Comparison of ENCODE assay signal across 10 mouse cellular contexts in the genomic region with DNA sequence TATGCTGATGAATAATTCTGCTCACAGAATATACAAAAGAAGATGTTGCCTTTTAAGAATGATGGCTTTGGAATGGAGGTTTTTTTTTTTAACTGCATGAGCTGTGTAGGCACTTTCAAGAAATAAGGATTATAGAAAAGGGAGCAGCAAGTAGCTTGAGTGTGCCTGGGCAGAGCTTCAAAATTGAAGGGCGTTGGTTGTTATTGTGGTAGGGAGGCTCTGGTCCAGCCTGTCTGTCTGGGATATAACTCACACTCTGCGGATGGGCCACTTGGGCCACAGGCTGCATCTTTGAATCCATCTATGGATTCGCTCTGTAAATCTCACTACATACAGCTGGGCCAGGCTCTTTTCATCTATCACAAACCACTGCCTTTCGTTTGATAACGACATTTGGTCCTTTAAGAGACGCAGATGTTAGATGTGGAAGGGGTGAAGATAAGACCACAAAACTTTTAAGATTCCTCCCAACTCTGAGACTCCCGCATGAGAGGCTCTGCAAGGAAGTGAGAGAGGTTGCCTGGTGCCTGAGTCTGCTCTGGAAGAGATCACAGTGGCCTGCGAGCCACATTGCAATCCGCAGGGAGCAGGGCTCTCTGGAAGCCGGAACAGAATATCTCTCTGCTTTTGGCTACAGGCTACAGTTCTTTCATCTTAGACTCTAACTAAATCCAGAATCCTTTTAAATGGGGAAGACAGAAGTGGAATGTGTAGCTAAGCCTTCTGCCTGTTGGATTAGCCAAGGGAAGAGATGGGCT.
DNase-seq lines count a peak whose midpoint lies in the region; ATAC-seq lines count a peak whose summit lies in the region.
"Had no signal": no experiment of that assay in that cellular context is flagged by ENCODE, and none has a peak within 500 bp of the region (broad histone marks: within the 10 kb centered on the region; RNA-seq: fewer than 3 reads in every experiment).

No protein-coding gene starts in this region.

- no peak overlapping the region for H3K4me2 ChIP-seq in limb, embryonic 12.5 days

- no peak for ATAC-seq in limb, embryonic 12.5 days (ENCODE audit: insufficient number of reproducible peaks, insufficient read depth, low FRiP score, low TSS enrichment, low read depth)

- no peaks in the 10 kb centered on the region for H3K4me1 ChIP-seq in heart, embryonic 10.5 days
- H3K4me1 ChIP-seq in limb, embryonic 12.5 days (replicated peaks), result peaks cover 36% of the 10 kb centered on the region

- peak; percentile 59 for DNase-seq in urinary bladder, postnatal 14 days (ENCODE audit: low spot score)
- DNase-seq in urinary bladder, adult 2 months (ENCODE audit: low spot score), result no peak
- no peak for DNase-seq in heart, embryonic 10.5 days (ENCODE audit: low spot score)
- no peak for DNase-seq in urinary bladder, postnatal 10 days (ENCODE audit: low spot score)
- DNase-seq in ovary, postnatal 10 days (ENCODE audit: low spot score), result no peak
- DNase-seq in kidney, postnatal 25 days, result no peak
- DNase-seq: cerebellum, adult 2 months; right cerebral cortex, adult 18-20 months had no signal

- H3K27ac ChIP-seq in heart, embryonic 10.5 days, result 0 out of 2 replicates have a peak overlapping the region, but pooled peaks have one; percentile 36
- H3K27ac ChIP-seq in limb, embryonic 12.5 days, result peak overlapping the region; percentile 47; the same call in 1 of the 2 replicates
- H3K27ac ChIP-seq: left cerebral cortex, adult 2 months had no signal

- no peak overlapping the region for H3K9ac ChIP-seq in limb, embryonic 12.5 days (replicated peaks)

- no peaks in the 10 kb centered on the region for H3K36me3 ChIP-seq in heart, embryonic 10.5 days
- no peaks in the 10 kb centered on the region for H3K36me3 ChIP-seq in limb, embryonic 12.5 days

- H3K4me3 ChIP-seq in heart, embryonic 10.5 days, result no peak overlapping the region
- H3K4me3 ChIP-seq in limb, embryonic 12.5 days (replicated peaks), result no peak overlapping the region
- H3K4me3 ChIP-seq: left cerebral cortex, adult 2 months had no signal

- WGBS in heart, embryonic 10.5 days, result 47% methylated on average over 10 of the region's 10 CpGs
- WGBS in limb, embryonic 12.5 days, result 37% methylated on average over 10 of the region's 10 CpGs

- H3K9me3 ChIP-seq in heart, embryonic 10.5 days, result no peaks in the 10 kb centered on the region
- H3K9me3 ChIP-seq in limb, embryonic 12.5 days, result no peaks in the 10 kb centered on the region

- H3K27me3 ChIP-seq in heart, embryonic 10.5 days (ENCODE audit: insufficient read depth, poor library complexity, severe bottlenecking), result no peaks in the 10 kb centered on the region; the same call in 1 of the 2 replicates
- peaks cover 13% of the 10 kb centered on the region; the same call in 1 of the 2 replicates for H3K27me3 ChIP-seq in limb, embryonic 12.5 days
